Mouse (Mus musculus) lung, embryonic 14.5 days (tissue): ENCODE data around the gene Frmd4a. TPM values are rescaled to one million over a fixed set of nuclear protein-coding genes. Genes with fewer than 3 reads are reported as not detected.

Experiments
- ATAC-seq: fragments of 200-750 bp; cut with Nextera tagmentation; 2 replicates; pipeline ENCODE4 v1.8.0; 2017; ENCODE audit warnings: mild to moderate bottlenecking, moderate TSS enrichment, moderate library complexity; ENCODE audit not compliant: insufficient read depth
- DNase-seq: peaks from one replicate; pipeline ENCODE4 v3.0.0-alpha.2; 2015
- H3K27ac ChIP-seq: fragments of 300-500 bp; sonication (generic); 2 replicates; pipeline ENCODE4 v1.5.1; 2014; ENCODE audit warnings: low read depth, mild to moderate bottlenecking, moderate library complexity
- H3K27me3 ChIP-seq: fragments of 300-500 bp; sonication (generic); 2 replicates; pipeline ENCODE4 v1.6.1; 2014; ENCODE audit warnings: low read length, control low read depth; ENCODE audit not compliant: insufficient read depth
- H3K36me3 ChIP-seq: fragments of 300-500 bp; sonication (generic); 2 replicates; pipeline ENCODE4 v1.6.1; 2014; ENCODE audit warnings: control low read depth; ENCODE audit not compliant: insufficient read depth
- H3K4me1 ChIP-seq: fragments of 300-500 bp; sonication (generic); 2 replicates; pipeline ENCODE4 v1.6.1; 2014; ENCODE audit warnings: antibody characterized with exemption, control low read depth; ENCODE audit not compliant: insufficient read depth
- H3K4me2 ChIP-seq: fragments of 300-500 bp; sonication (generic); 2 replicates; pipeline ENCODE4 v1.6.1; 2014; ENCODE audit warnings: mild to moderate bottlenecking
- H3K4me3 ChIP-seq: fragments of 300-500 bp; sonication (generic); 2 replicates; pipeline ENCODE4 v1.5.1; 2014; ENCODE audit warnings: low read depth, low read length
- H3K9ac ChIP-seq: fragments of 300-500 bp; sonication (generic); 2 replicates; pipeline ENCODE4 v1.6.1; 2014
- H3K9me3 ChIP-seq: fragments of 300-500 bp; sonication (generic); 2 replicates; pipeline ENCODE4 v1.6.1; 2016; ENCODE audit warnings: low read depth, low read length, control low read depth
- CTCF ChIP-seq: IDR thresholded peaks from 2 replicates; pipeline ENCODE4 v1.5.1; 2016; ENCODE audit warnings: antibody characterized with exemption, low read depth
- WGBS: fragments of 180-500 bp; shearing (Covaris S2); extraction: QIAGEN DNeasy Blood & Tissue Kit; methylation state at CpG from one replicate; pipeline ENCODE4 v1.1.7; 2014; 5-methylcytosine and 5-hydroxymethylcytosine counted together
- polyA plus RNA-seq: library from polyadenylated mRNA; unstranded; fragments of >200 nt; fragmentation: Nextera tagmentation; extraction: Ambion mirVana; gene quantifications from 2 replicates; pipeline ENCODE4 v1.2.1, GENCODE M21; 2014

Gene Frmd4a
- polyA plus RNA-seq, 1 experiment from 2014 or later: 37.1 TPM

- Histone ChIP-seq H3K27ac (peak overlapping the region; percentile 98), H3K4me2 (peak overlapping the region; percentile 91), H3K27me3 (no peaks in the 10 kb centered on the region), H3K4me3 (peak overlapping the region; percentile 54), H3K9ac (peak overlapping the region; percentile 69), H3K9me3 (no peaks in the 10 kb centered on the region), H3K36me3 (peaks cover 21% of the 10 kb centered on the region), H3K4me1 (peaks cover 49% of the 10 kb centered on the region)
- WGBS: 11% methylated on average over 5 of the region's 5 CpGs
- TF ChIP-seq CTCF: no peak
- DNase-seq (no peak), ATAC-seq (no peak)
Measured at GRCm38 (mm10) chr2:4561196-4561595, 543.7 kb downstream of the Frmd4a start.

- Histone ChIP-seq H3K27me3 (no peaks in the 10 kb centered on the region), H3K36me3 (peaks cover 32% of the 10 kb centered on the region), H3K9me3 (no peaks in the 10 kb centered on the region), H3K4me1 (peaks cover 39% of the 10 kb centered on the region), H3K27ac (no peak overlapping the region), H3K4me3 (peak overlapping the region; percentile 54), H3K4me2 (peak overlapping the region; percentile 91), H3K9ac (peak overlapping the region; percentile 69; the same call in 1 of the 2 replicates)
- TF ChIP-seq CTCF: no peak
- no peak for ATAC-seq
- 66% methylated on average over 3 of the region's 3 CpGs for WGBS
- DNase-seq: no peak
Measured at GRCm38 (mm10) chr2:4562373-4562772, 544.9 kb downstream of the Frmd4a start.

- H3K36me3 ChIP-seq: peaks cover 37% of the 10 kb centered on the region
- DNase-seq (no peak), ATAC-seq (no peak)
- H3K4me2 ChIP-seq: peak overlapping the region; percentile 91
- H3K4me3 ChIP-seq: peak overlapping the region; percentile 54
- H3K4me1 ChIP-seq: peaks cover 34% of the 10 kb centered on the region
- 48% methylated on average over 5 of the region's 5 CpGs for WGBS
- peak overlapping the region; percentile 30; the same call in 1 of the 2 replicates for H3K27ac ChIP-seq
- H3K9ac ChIP-seq: no peak overlapping the region; the same call in 1 of the 2 replicates
- H3K9me3 ChIP-seq: no peaks in the 10 kb centered on the region
- TF ChIP-seq CTCF: no peak
- H3K27me3 ChIP-seq: no peaks in the 10 kb centered on the region
Measured at GRCm38 (mm10) chr2:4562826-4563225, 545.3 kb downstream of the Frmd4a start.

GRCm38 (mm10) chr2:4563322-4563721 lies 545.8 kb downstream of the Frmd4a start:
- no peak overlapping the region for H3K4me3 ChIP-seq
- no peaks in the 10 kb centered on the region for H3K27me3 ChIP-seq
- H3K4me2 ChIP-seq: peak overlapping the region; percentile 91
- ATAC-seq (no peak), DNase-seq (no peak)
- H3K36me3 ChIP-seq: peaks cover 42% of the 10 kb centered on the region
- no peaks in the 10 kb centered on the region for H3K9me3 ChIP-seq
- no peak for TF ChIP-seq CTCF
- 41% methylated on average over 1 of the region's 1 CpGs for WGBS
- peaks cover 29% of the 10 kb centered on the region for H3K4me1 ChIP-seq
- peak overlapping the region; percentile 30; the same call in 1 of the 2 replicates for H3K27ac ChIP-seq
- H3K9ac ChIP-seq: no peak overlapping the region; the same call in 1 of the 2 replicates

GRCm38 (mm10) chr2:4566260-4566955 lies 548.9 kb downstream of the Frmd4a start:
- Histone ChIP-seq H3K4me2 (no peak overlapping the region), H3K4me3 (no peak overlapping the region), H3K9me3 (no peaks in the 10 kb centered on the region), H3K27ac (peak overlapping the region; percentile 76), H3K36me3 (peaks cover 59% of the 10 kb centered on the region), H3K9ac (no peak overlapping the region), H3K27me3 (no peaks in the 10 kb centered on the region), H3K4me1 (peaks cover 23% of the 10 kb centered on the region)
- TF ChIP-seq CTCF: no peak
- DNase-seq: no peak
- WGBS: 67% methylated on average over 4 of the region's 4 CpGs
- 0 out of 2 replicates have a peak, but pooled peaks have one; percentile 5 for ATAC-seq

- 93% methylated on average over 9 of the region's 9 CpGs for WGBS
- Histone ChIP-seq H3K36me3 (peaks cover 63% of the 10 kb centered on the region), H3K27ac (peak overlapping the region; percentile 76)
Measured at GRCm38 (mm10) chr2:4566956-4567680, 549.6 kb downstream of the Frmd4a start.

GRCm38 (mm10) chr2:4568967-4569366 lies 551.5 kb downstream of the Frmd4a start:
- Histone ChIP-seq H3K9ac (no peak overlapping the region), H3K4me3 (no peak overlapping the region), H3K27ac (no peak overlapping the region), H3K9me3 (no peaks in the 10 kb centered on the region), H3K36me3 (peaks cover 79% of the 10 kb centered on the region), H3K4me2 (no peak overlapping the region), H3K27me3 (no peaks in the 10 kb centered on the region), H3K4me1 (peaks cover 8% of the 10 kb centered on the region; the same call in 1 of the 2 replicates)
- no peak for TF ChIP-seq CTCF
- 68% methylated on average over 5 of the region's 5 CpGs for WGBS
- ATAC-seq (no peak), DNase-seq (no peak)

More at GRCm38 (mm10) chr2:4566956-4567680, 549.6 kb downstream of the Frmd4a start:
- no peaks in the 10 kb centered on the region for H3K27me3 ChIP-seq
- no peak overlapping the region for H3K4me2 ChIP-seq
- DNase-seq: no peak
- H3K9me3 ChIP-seq: no peaks in the 10 kb centered on the region
- no peak for ATAC-seq
- no peak overlapping the region for H3K9ac ChIP-seq
- H3K4me3 ChIP-seq: no peak overlapping the region
- no peak for TF ChIP-seq CTCF
- peaks cover 20% of the 10 kb centered on the region; the same call in 1 of the 2 replicates for H3K4me1 ChIP-seq
